Mouse (Mus musculus): Measurements from ENCODE around the gene Slc1a4.

Gene Slc1a4

DNA sequence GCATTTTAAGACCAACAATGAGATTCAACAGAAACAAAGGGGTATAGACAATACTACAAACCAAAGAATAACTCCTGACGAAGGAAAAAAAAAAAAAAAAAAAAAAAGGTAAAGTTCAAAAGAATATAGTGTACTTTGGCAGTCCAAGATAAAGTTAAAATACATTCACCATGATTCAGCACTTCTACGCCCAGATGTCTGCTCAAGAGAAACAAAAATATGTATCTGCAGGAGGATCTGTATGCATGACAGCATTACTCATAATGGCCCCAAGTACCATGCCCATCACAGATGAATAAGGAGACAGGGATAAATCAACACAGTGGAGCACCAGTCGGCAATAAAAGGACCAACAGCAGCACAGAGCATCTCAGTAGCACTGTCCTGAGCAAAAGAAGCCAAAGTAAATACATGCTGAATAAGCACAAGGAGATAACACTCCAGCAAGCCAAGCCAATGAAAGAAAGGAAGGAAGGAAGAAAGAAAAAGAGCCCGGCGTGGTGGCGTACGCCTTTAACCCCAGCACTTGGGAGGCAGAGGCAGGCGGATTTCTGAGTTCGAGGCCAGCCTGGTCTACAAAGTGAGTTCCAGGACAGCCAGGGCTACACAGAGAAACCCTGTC, 7.3 kb downstream of the Slc1a4 start:
- DNase-seq (ENCODE audit: low read depth, low spot score), result no peak

DNA sequence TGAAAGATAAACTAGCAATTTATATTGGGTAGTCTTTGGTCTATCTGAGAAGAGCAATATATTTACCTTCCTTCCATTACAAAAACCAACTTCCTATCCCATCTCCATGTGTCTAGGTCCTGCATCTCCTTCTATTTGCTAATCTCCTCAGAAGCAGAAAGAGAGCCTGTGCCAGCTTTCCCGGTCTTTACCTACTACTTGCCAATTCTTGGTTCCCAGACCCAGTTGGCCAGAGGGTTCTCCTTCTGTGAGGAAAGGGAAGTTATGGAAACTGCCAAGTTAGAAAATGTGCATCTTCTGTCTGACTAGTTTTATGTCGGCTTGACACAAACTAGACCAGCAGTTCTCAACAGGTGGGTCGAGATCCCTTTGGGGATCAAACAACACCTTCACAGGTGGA, 8.5 kb downstream of the Slc1a4 start:
- DNase-seq (ENCODE audit: low read depth, low spot score), result no peak

DNA sequence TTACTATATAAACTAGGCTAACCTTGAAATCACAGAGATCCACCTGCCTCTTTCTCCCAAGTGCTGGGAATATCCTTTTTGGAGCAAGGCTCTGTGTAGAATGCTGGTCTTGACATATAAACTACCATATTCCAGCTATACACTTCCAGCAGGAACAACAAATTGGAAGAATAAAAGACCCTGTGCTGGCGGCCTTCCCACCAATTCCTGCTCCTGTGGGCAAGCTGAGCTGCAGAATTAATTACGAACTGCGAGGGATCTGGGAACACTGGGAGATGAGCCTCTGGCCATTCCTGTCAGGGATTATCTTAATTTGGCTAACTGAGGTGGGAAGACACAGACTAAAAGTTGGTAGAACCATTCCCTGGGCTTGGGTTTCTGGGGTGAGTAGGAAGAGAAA, 10.1 kb downstream of the Slc1a4 start:
- no peak for DNase-seq (ENCODE audit: low read depth, low spot score)

DNA sequence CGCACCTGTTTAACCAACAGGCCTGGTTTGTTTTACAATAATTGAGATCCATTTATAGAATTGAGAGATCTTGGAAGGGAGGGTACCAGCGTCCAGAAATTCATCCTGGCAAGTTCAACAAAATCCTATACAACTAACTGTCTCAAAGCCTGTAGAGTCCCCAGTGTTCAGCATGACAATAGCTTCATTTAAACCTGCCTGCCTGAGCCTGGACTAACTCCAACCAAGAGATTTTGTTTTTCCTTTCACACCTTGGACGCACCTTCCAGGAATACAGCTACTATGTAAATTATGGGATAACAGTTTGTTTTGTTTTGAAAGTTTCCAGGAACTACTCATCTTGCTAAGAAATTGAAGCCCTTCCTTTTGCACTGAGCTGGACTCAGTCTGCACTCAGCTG, 11.9 kb downstream of the Slc1a4 start:
- DNase-seq (ENCODE audit: low read depth, low spot score), result no peak

DNA sequence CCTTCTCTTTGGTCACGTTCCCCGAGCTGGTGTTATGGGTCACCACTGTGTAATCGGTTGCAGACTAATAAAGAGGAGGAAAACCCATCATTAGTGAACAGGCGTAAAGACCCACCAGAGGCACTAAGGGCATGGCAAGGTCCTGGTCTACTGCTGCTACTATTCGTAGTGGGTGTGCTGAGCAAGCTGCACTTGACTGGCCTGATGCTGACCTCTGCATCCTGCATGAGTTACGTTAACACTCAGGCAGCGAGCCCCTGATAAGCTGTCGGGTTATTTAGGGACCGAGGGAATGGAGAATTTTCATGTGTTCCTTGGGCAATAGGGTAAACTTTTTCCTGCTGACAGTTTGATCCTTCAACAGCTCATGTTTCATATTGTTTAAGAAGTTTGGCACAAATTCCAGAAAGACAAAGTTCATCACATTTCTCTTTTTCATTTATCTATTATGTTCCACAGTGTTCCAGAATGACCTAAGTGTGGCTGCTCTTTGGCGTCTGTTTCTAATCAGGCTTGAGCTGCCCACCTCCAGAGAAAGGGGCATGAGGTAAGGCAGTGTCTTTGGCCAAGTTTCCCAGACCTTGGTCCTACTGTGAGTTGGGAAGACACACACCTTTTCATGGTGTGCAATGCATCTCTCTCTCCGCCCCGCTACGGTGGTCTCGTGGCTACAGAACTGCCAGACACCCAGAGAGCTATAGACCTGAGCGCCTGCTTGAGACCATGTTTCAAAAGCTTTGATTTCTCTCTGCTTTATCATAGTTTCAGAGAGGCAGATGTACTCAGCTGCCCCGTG, 13.7 kb downstream of the Slc1a4 start:
- DNase-seq (ENCODE audit: low read depth, low spot score), result no peak

DNA sequence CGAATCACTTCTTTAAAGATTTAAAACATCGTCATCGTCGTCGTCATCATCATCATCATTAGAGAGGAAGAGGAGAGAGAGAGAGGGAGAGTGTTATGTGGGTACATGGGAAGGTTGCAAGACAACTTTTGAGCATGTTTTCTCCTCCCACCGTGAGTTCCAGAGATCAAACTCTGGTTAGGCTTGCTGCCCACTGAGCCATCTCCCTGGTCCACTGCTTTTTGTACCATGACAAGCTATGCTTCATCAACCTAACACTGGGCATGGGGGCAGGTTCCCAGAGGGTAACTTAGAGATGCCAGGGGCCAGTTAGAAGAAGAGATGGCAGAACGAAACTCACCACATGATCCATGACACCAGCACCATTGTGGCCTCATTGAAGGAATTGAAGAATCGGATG, 18.9 kb downstream of the Slc1a4 start:
- no peak for DNase-seq (ENCODE audit: low read depth, low spot score)

DNA sequence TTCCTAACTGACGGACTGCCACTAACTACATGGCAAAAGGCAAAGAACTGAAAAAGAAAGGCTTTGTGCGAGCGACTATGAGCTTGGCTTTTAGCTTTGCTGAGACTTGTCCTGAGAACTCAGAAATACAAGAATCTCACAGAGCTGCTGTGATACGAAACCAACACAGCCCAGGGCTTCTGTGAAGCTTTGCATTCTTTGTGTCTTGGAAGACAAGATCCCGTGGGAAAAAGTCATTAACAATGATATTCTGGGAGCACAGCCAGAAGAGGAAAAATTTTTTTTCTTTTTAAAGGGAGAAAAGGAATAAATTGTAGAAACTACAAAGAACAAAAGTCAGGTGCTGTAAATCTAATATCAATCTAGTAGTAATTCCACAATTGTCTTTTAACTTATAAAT, 23.5 kb downstream of the Slc1a4 start:
- no peak for DNase-seq (ENCODE audit: low read depth, low spot score)

DNA sequence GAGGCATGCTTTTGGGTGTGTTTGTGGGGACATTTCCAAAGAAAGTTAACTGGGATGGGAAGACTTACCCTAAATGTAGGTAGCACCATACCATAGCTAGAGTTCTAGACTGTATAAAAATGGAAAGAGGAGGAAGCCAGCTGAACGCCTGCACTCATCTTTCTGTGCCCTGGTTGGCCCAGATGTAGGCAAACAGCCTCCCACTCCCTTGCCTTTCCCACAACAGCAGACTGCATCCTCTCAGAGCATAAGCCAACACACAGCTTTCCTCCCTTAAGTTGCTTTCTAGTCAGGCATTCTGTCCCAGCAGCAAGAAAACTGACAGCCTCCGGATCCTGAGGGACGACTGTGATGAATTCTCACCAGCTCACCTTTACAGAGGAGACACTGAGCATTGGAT, 25.1 kb downstream of the Slc1a4 start:
- no peak for DNase-seq (ENCODE audit: low read depth, low spot score)

DNA sequence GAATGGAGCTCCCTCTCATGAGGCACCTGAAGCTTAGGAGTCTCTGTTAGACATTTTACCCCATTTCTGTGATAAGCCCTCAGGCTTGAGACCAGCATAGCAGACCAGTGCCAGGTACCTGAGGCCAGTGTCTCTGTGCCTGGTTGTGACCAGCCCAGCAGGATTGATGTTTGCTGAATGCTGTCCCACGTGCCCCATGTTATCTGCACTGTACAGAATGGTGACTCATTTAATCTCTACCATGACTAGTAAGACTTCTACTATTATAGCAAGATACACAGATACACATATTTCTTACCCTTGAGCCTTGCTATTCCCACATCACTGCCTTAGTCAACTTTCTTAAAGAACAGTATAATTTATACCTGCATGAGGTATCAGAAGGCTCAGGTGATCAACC, 26.9 kb downstream of the Slc1a4 start:
- DNase-seq (ENCODE audit: low read depth, low spot score), result no peak

DNA sequence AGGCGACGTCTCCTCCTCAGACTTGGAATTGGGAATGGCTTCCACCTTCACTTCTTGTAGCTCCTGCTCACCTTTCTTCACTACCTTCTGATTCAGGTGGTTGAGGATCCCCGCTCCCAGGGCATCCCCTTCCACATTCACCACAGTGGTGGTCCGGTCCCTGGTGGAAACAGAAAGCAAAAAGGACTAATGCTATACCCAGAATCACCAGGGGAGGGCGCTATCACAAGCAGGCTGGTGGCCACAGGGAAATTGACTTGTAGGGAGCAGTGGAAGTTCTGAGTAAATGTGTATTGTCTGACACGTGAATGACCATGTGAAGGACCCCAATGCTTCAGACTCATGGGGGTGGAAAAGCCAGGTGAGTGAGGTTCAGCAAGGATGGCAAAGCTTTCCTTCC, 28.2 kb downstream of the Slc1a4 start:
- DNase-seq (ENCODE audit: low read depth, low spot score), result no peak

DNA sequence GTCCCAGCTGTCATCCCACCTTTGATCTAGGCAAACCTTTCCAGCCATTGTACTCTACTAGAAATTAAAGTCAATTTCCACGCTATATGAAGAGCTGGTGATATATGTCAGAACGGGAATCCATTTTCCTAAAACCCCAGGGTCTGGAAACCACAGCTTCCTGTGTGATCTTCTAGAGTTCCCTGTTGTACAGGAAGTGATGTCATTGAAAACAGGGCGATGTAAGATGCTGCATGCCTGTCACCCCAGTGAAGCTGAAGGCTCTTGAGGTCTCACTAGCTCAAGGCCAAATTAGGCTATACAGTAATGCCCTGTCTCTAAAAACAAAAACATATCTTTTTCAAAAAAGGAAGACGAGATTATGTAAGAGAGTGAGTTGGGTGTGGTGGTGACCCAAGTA, 31.2 kb downstream of the Slc1a4 start:
- no peak for DNase-seq (ENCODE audit: low read depth, low spot score)

DNA sequence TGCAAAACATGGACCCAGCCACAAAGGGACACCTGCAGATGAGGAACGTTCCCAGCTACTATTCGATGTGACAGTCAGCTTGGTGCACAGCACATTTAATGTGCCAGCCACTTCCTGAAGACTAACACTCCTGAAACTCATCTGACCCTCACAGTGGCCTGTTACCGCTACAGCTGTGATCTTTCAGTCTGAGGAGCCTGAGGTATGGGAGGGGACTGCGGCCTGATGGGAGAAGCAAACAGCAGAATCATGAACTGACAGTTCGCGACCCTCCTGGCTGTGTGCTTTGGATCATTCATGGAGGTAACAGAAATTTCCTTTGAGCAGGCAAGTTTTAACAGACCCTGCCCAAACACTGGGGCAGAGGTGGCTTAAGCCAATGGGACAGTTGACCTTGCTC, 31.7 kb downstream of the Slc1a4 start:
- no peak for DNase-seq (ENCODE audit: low read depth, low spot score)

DNA sequence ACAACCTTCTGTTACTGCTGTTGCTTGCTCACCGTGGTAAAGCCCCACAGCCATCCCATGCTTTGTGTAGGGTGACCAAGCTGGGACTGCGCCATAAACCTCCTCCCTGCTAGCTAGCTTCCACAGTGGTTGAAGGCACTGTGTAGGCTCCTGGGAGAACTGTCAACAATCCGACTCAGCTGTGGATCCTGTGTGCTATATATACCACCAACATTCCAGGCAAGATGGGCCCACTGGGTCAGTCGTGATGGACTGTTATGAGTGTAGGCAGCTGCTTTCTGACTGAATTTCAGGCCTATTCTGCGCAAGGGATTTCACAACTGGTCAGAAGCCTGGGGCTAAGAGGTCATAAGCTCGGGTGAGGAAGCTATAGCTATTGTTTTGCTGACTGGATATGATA, 32.6 kb downstream of the Slc1a4 start:
- DNase-seq (ENCODE audit: low read depth, low spot score), result no peak

DNA sequence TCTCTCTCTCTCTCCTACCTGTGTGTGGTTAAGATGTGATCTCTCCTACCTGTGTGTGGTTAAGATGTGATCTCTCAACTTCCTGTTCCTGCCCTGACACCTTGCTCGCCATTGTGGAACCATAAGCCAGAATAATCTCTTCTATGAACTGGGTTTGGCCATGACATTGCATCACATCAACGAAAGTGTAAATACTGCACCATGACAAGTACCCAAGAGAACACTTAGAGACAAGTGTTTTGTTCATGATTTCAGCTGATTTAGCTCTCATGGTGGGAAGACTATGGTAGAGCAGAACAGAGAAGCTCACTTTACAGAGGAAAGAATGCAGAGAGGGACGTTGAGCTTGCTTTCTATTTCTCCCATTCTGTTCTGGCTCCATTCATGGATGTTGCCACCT, 48.0 kb downstream of the Slc1a4 start:
- DNase-seq (ENCODE audit: low read depth, low spot score), result no peak

DNA sequence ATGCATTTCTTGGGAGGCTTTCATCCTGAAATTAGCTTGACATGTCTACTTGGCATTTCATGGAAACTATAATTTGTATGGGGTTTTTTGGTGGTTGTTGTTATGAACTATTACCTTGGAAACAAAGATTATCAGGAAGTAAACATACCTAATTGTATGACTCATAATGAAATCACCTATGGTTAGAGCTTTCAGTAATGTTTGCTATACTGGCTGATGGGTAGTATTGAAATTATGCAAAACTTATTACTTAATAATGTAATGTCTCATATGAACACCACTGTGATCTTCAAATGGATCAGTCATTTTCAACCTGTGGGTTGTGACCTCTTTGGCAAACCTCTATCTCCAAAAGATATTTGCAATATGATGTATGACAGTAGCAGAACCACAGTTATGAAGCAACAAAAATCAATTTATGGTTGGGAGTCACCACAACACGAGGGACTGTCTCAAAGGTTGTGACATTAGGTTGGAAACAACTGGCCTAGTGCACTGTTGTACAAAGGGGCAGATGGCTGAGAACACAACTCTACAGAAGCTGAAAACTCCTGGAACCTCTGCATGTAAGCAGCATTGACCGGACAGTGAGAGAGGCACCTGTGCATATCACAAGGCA, 49.8 kb downstream of the Slc1a4 start:
- DNase-seq (ENCODE audit: low read depth, low spot score), result no peak

DNA sequence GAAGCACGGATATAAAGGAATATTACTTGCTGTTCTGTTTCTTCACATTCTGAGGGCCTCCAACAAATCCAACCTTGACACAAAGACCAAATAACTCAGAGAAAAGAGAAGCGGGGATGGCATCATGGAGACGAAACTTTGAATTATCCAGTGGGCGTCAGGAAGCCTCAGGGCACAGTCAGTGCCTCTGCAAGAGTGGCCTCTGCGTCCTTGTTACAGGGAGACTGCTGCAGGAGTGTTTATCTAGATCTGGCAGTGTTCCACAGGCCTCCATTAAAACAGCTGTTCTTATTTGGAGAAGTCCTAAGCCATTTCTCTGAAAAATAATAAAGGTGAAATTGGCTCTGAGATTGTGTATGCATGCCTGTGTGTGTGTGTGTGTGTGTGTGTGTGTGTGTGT, 51.5 kb downstream of the Slc1a4 start:
- no peak for DNase-seq (ENCODE audit: low read depth, low spot score)

DNA sequence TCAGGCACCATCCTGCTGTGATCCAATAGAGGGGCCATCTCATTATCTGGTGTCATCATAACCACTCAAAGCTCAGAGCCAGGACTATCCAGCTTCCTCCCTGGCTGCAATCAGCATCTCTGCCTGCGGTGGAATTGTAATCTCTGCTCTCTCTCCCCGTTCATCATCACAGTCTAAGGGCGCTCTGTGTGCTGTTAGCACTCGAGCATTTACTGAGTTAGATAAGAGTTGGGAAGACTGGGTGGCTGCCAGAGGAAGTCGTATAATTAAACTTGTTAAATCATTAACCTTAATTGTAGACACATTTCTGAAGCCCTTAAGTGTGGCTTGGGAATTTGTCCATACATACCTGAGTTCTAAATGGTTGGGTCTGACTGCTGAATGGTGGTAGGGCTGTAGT, 53.8 kb downstream of the Slc1a4 start:
- no peak for DNase-seq (ENCODE audit: low read depth, low spot score)

DNA sequence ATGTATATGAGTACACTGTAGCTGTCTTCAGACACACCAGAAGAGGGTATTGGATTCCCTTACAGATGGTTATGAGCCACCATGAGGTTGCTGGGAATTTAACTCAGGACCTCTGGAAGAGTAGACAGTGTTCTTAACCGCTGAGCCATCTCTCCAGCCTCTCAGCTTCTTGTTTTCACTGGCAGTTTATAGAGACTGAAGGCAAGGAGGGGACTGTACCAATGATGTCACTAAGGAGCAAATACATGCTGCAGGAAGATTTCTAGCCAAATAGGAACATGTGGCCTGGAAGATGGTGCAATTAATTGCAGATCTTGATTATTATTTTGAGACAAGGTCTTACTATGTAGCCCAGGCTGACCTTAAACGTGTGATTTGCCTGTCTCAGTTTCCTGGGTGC, 55.4 kb downstream of the Slc1a4 start:
- DNase-seq (ENCODE audit: low read depth, low spot score), result no peak

DNA sequence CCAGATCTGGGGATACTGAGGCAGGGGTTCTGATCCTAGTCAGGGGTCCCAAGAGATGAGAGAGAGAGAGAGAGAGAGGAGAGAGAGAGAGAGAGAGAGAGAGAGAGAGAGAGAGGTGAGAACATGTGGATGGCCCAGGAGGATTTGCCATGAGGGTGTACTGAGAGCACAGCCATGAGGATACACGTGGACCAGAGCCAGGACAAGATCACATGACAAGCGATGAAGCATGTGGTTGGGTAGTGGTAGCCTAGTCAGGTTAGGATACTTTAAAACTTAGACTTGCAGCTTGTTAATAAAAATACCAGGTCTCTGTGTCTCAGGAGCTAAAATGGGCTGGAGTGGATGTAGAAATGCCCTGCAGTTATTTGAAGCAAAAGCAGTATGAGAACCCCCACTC, 56.5 kb downstream of the Slc1a4 start:
- no peak for DNase-seq (ENCODE audit: low read depth, low spot score)

DNA sequence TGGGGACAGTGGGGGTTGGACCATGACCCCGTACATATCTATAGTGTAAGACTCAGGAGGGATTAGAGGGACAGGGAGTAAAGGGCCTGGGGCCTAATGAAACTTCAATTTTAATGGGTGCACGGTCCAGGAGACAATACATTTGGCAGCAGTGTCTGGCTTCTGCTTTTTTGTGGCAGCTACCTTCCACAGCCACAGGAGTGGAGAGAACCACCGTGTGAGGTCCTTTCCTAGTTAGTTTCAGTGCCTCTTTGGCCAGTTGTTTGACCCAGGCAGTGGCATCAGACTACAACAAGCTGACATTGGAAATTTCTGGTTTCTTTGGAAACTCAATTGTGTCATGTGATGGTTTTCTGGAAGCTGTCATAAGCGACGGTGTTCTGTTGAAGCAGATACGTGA, 62.6 kb downstream of the Slc1a4 start:
- no peak for DNase-seq (ENCODE audit: low read depth, low spot score)

DNA sequence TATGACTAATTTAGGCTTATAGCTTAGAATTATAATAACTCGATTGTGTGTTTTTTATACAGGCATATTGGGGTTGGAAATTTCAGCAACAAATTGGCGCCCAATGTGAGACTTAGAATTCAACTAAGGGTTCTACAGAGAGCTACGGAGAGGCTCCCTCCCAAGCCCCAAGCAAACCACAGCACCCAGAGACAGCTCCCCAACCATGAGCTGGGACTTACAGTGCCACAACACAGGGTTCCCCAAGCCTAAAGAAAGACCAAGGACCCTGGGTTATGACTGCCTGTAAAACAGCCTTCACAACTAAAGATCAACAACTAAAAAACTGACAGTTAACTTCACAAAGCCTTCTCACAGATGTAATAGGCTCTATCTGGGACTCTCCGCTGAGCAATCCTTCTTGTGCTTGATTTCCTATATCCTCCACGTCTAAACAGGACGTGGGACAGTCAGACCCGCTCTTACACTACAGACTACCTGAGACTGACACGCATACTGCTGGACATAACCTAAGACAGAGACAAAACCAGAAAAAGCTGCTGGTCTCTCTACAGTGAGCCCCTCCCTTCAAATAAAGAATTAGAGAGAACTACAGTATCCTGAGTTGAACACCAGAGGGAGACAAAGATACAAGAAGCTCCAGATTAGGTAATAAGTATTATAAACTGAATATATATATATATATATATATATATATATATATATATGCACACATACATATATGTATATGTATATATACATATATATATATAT, 69.7 kb downstream of the Slc1a4 start:
- no peak for DNase-seq (ENCODE audit: low read depth, low spot score)

DNA sequence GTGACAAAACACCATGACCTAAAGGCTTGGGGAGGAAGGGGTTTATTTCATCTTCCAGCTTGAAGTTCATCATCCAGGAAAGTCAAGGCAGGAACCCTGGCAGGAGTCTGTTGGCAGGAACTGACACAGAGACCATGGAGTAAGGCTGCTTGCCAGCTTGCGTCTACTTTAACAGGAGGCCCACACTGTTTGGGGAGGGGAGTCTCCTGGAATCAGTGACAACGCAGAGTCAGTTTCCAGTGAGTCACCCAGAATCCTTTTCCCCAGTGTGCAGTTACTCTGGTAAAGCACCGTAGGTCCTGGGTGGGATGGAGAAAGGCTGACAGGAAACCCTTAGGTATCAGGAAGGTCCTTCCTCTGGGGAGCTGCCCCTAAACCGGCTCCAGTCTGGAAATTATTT, 77.7 kb downstream of the Slc1a4 start:
- DNase-seq (ENCODE audit: low read depth, low spot score), result no peak

DNA sequence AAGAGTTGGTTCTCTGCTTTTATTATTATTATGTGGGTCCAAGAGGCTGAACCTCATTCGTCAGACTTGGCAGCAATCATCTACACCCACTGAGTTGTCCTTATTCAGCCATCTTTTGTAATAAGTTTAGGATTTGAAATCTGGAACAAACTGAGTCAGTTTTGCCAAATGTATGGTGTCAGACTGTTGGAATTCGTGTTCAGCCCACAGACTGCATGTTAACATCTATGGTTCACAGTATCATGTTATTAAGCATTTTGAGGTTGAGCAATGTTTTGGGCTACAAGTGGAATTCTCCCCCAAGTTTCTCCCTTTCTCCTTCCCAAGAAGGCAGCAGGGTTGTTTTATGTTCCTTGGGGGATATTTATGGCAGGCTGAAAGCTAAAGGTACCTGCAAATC, 79.4 kb downstream of the Slc1a4 start:
- DNase-seq (ENCODE audit: low read depth, low spot score), result no peak
